Mouse (Mus musculus) right cerebral cortex, adult 2 months (tissue): ENCODE results near the gene Arhgap44.
A peak's percentile ranks its signal among the peaks of the same experiment; 100 is the strongest.

Experiments
- DNase-seq, 2 experiments: peaks; one replicate each; pipeline ENCODE4 v3.0.0; 2021 to 2022; ENCODE audit warnings: low spot score in 2 of 2

Arhgap44 gene

DNA sequence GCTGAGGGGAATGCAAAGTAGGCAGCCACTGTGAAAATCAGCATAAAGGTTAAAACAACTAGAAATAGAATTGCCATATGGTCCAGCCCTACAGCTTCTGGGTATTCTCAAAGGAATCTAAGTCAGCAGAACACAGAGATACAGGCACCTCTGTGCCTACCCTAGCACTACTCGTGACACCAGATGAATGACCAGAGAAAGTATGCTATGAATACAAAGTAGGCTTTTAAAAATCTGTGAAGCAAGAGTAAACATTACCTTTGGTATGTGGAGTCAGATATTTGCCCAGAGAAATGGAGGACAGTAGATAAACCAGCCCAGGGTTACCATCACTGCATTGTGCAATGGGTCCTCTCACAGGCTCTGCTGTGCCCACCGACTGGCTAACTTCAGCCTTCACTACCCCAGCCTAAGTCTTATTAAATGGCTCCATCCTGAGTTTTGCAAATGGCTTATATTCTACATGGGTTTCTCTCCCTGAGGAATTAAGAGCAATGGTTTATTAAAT lies 25.6 kb downstream of the Arhgap44 start:
- DNase-seq: no peak

DNA sequence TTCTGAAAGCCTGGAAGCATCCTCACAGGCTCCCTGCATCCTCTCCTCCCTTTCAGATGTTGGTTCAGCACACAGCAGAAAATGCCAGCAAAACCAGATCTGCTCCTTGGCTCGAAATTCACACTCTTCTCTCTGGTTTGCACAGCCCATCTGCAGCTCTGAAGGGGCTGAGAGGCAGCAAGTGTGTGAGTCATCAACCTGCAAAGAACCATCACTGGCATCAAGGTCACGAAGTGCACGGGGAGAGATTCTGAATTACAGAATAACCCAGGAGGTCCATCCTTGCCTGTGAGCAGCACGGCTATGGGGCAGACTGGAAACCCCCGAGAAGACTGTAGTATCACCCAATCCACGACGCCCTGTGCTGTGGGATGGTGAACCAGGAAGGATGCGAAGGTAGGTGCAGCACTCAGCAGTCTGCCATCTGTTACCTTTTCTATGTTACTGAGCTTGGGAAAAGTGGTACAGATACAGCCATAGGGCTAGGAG lies 27.5 kb downstream of the Arhgap44 start:
- peak; percentile 47 to 65 for DNase-seq

DNA sequence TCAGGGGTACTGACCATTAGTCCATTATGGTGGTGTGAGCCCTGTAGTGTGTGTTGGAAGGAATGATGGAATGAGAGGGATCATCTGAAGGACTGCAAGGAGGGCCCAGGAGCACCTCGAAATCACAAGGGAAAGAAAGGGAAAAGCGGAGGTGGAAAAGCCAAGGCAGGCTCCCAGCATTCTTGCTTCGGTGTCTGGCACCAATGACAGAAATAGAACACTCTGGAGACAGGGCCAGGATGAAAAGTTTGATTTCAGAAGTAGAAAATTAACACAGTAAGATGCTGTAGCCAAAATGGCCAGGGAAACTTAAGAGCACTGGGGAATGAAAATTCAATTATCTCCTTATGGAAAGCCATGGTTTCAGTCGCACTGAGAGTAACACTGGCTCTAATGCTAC lies 29.1 kb downstream of the Arhgap44 start:
- no peak for DNase-seq

- no peak for DNase-seq
These were observed 33.7 kb downstream of the Arhgap44 start for GRCm38 (mm10) chr11:65129110-65129509.

DNA sequence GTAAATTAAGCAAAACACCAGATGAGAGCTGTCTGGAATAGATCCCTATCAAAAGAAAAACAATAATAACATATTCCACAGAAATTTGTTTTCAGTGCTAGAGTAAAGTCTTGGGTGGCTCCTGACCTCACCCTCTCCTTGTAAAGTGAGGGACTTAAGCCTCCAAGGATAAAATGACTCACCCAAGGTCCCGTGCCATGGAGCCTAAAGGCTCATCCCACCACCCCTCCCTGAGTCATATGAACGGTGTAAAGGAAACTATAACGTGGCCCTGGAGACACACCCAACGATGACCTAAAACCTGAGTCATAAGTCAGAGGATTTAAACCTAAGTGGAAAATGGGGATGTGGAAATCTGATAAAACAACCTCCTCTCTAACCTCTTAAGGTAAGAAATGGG lies 34.1 kb downstream of the Arhgap44 start:
- no peak for DNase-seq

GRCm38 (mm10) chr11:65126566-65126965 lies 36.2 kb downstream of the Arhgap44 start:
- peak; percentile 67 to 70 for DNase-seq

- no peak for DNase-seq
These were observed 37.8 kb downstream of the Arhgap44 start for GRCm38 (mm10) chr11:65124913-65125418.

GRCm38 (mm10) chr11:65120276-65120675 lies 42.5 kb downstream of the Arhgap44 start:
- DNase-seq: no peak

DNA sequence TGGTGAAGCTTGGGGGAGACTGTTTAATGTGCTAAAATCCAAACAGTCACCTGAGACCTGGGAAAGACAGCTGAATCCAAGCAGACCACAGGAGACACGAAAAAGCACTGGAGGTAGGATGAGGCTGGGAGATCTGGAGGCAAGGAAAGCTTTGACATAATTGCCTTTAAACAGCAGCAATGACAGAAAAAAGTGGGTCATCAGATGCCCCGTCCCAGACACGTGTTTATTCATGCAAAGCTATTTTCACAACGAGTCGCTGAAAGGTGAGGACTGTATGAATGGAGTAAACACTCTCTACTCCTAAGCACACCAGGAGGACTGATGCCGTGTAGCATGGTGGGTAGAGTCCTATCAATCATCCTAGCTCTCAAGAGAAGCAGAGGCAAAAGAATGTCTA lies 47.0 kb downstream of the Arhgap44 start:
- DNase-seq: no peak

GRCm38 (mm10) chr11:65112086-65112485 lies 50.7 kb downstream of the Arhgap44 start:
- DNase-seq: no peak

- DNase-seq: no peak
These were observed 51.1 kb downstream of the Arhgap44 start for GRCm38 (mm10) chr11:65111651-65112050.

DNA sequence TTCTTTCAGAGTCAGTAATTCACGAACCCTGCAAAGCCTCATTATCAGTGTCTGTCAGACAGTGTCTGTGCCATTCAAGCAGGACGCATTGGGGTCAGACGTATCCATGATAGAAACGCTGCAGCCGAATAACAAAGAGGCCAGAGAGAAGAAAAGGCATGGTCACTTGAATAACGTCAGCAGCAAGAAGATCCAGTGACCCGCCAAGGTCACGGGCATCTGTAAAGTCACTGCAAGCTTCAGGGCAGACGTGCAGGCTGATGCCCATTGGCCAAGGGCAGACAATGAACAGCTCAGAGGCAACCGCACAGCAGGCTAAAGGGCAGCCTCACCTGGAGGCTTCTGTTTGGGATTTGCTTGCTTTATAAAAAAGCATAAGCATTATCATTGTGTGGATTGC lies 52.7 kb downstream of the Arhgap44 start:
- DNase-seq: no peak

DNA sequence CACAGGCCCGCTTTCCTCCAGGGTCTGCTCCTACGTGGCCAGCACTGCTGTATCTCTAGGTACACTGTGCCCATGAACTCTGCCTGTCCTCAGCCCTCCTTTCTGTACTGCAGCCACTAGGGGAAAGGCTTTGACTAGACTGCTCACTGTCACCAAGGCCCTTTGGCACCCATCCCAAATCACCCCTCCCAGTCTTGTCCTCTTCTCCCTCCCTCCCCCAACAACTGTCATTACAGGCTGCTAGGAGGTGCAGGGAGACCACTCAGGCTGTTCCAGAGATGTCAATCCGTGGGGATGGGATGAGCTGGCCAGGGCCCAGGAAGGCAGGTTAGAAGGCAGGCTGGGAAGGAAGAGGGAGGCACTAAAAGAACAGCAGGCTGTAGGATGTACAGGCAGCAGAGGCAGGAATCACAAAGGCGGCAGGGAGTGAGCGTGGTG lies 55.0 kb downstream of the Arhgap44 start:
- DNase-seq: no peak

- no peak for DNase-seq
These were observed 55.6 kb downstream of the Arhgap44 start for GRCm38 (mm10) chr11:65107151-65107550.

DNA sequence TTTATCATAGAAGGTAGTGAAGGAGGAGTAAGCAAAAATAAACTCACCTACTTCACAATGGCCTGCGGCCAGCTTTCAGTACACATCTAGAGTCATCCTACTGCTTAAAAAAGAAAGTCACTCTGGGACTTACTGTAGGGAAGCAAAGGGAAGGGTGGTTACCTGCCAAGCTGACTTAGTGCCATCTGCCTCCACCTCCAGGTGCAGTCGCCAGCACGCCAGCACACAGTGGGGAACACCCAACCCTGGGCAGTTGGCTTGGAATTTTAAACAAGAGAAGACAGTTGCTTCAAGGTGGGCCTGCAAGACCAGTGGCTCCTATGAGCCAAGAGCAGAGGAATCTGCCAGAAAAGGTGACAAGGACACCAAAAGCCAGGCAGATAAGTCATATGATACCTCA lies 58.7 kb downstream of the Arhgap44 start:
- no peak for DNase-seq

- DNase-seq: peak in 1 of 2 experiments; percentile 54
These were observed 61.6 kb downstream of the Arhgap44 start for GRCm38 (mm10) chr11:65101206-65101605.

DNA sequence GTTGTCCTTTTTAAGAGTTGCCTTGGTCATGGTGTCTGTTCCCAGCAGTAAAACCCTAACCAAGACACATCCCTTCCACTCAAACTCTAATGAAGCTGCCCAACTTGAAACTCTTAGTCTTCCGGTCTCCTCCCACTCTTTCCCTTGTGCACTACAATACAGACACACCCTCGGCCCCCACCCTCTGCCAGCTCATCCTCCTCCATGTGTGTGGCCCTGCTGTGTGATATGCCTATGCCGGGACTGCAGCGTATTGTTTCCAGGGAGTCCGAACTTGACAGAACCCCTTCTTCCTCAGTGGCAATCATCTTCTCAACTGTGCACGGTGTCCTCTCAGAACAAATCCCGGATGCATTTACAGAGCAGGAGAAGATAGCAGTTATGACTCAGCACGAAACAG lies 62.7 kb downstream of the Arhgap44 start:
- no peak for DNase-seq

- no peak for DNase-seq
These were observed 65.2 kb downstream of the Arhgap44 start for GRCm38 (mm10) chr11:65097526-65098070.

DNA sequence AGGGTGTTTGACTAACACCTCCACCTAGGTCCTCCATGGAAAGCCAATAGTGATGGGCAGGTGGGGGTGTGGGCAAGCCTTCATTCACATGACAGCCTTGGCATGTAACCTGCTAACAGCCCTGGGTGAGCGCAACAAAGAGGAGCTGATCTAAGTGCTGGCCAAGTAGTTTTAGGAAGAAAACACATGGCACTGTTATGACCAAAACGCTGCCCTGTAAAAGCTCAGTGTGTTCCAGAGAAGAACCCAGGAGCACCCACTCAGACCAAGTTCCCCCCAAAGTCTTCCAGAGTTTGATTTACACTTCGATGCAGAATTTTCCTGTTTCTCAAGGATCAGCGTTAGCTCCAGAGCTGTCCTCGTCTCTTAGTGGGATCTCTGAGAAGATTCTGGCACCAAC lies 65.9 kb downstream of the Arhgap44 start:
- no peak for DNase-seq

GRCm38 (mm10) chr11:65092851-65093250 lies 69.9 kb downstream of the Arhgap44 start:
- no peak for DNase-seq

- DNase-seq: no peak
These were observed 72.4 kb downstream of the Arhgap44 start for GRCm38 (mm10) chr11:65090386-65090785.

GRCm38 (mm10) chr11:65089982-65090381 lies 72.8 kb downstream of the Arhgap44 start:
- DNase-seq: no peak

DNA sequence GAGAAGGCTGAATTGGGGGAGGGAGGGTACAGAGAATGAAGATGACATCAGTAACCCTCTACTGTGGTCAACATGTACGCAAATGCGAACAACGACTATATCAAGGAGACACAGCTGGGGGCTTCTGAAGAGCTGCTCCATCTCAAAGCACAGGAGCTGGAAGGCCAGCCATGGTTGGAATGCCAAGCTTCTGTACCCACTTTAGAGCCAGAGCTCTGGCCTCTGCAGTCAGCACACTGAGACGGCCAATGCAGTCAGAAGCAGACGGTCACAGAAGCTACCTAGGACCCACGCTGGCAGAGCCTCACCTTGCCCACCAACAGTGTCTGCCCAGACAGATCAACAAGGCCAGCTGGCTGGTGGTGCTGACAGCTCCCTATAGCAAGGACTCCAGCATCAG lies 73.5 kb downstream of the Arhgap44 start:
- no peak for DNase-seq
